Mouse (Mus musculus) midbrain, embryonic 10.5 days (tissue): ENCODE results near the gene Dok4. TPM values are rescaled to one million over a fixed set of nuclear protein-coding genes. Genes with fewer than 3 reads are reported as not detected.
"Not testable (repeated sequence)": the region's sequence is repeated elsewhere in the genome, so short reads cannot be mapped to it uniquely, and the experiment has no call there.

Source experiments
- DNase-seq: peaks from one replicate; pipeline ENCODE4 v3.0.0-alpha.2; 2017; ENCODE audit warnings: low spot score
- H3K27ac ChIP-seq: fragments of 300-500 bp; sonication (generic); replicated peaks from 2 replicates; pipeline ENCODE4 v1.5.1; 2016; ENCODE audit warnings: mild to moderate bottlenecking
- H3K27me3 ChIP-seq: fragments of 300-500 bp; sonication (generic); 2 replicates; pipeline ENCODE4 v1.6.1; 2016; ENCODE audit warnings: low read depth, mild to moderate bottlenecking; ENCODE audit not compliant: poor library complexity, severe bottlenecking
- H3K36me3 ChIP-seq: fragments of 300-500 bp; sonication (generic); 2 replicates; pipeline ENCODE4 v1.6.1; 2016; ENCODE audit warnings: mild to moderate bottlenecking, moderate library complexity
- H3K4me1 ChIP-seq: fragments of 300-500 bp; sonication (generic); 2 replicates; pipeline ENCODE4 v1.6.1; 2016
- H3K4me3 ChIP-seq: fragments of 300-500 bp; sonication (generic); 2 replicates; pipeline ENCODE4 v1.5.1; 2016; ENCODE audit warnings: mild to moderate bottlenecking, moderate library complexity
- H3K9me3 ChIP-seq: fragments of 300-500 bp; sonication (generic); replicated peaks from 2 replicates; pipeline ENCODE4 v1.6.1; 2016; ENCODE audit warnings: mild to moderate bottlenecking
- WGBS: fragments of 180-500 bp; shearing (Covaris S2); methylation state at CpG from one replicate; pipeline ENCODE4 v1.1.7; 2016; 5-methylcytosine and 5-hydroxymethylcytosine counted together
- polyA plus RNA-seq: library from polyadenylated mRNA; unstranded; fragments of >200 nt; fragmentation: Nextera tagmentation; extraction: Ambion mirVana; gene quantifications from 2 replicates; pipeline ENCODE4 v1.2.1, GENCODE M21; 2016

Gene Dok4
- polyA plus RNA-seq, 1 experiment from 2014 or later: 11.3 TPM

DNA sequence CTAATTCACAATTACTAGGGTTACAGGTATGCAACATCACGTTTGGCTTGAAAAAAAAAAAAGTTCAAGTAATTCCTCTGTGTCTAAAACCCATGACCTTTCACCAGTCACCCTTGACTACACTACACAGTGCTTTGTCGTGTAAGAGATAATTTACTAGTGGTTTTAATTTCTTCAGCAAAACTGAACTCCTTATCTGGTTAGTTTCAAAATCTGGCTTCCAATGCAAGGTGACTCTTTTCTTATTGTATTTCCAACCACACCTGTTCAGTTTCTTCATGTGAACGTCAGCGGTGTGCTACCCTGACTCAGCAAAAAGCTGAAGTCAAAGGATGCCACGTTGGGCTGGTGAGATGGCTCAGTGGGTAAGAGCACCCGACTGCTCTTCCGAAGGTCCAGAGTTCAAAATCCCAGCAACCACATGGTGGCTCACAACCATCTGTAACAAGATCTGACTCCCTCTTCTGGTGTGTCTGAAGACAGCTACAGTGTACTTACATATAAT is 42.2 kb downstream of the Dok4 start:
- H3K4me3 ChIP-seq, H3K27ac ChIP-seq, H3K27me3 ChIP-seq, DNase-seq, H3K9me3 ChIP-seq: not testable (repeated sequence)
- H3K36me3 ChIP-seq: peaks cover 39% of the 10 kb centered on the region
- 90% methylated on average over 7 of the region's 7 CpGs for WGBS
- peaks cover 17% of the 10 kb centered on the region for H3K4me1 ChIP-seq

DNA sequence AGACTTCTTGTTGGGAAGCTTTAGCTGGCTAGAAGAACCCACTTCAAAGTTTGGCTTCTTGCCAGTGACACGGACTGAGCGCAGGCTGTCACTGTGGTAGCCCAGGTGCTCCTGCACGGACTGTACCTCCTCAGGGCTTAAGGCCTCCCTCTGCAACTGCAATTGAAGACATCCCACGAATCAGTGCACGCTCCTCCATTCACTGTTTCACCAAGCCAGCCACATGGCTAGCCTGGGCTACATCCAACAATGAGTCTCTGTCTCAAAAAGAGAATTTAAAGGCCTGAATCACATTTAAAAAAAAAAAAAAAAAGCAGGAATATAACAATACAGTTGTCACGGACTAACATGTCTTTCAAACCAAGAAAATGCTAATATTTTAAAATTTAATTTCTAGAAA is 47.8 kb downstream of the Dok4 start:
- Histone ChIP-seq H3K27ac (no peak overlapping the region), H3K36me3 (peaks cover 92% of the 10 kb centered on the region), H3K9me3 (peaks cover 4% of the 10 kb centered on the region; the same call in 1 of the 2 replicates), H3K4me1 (no peaks in the 10 kb centered on the region), H3K4me3 (no peak overlapping the region), H3K27me3 (no peaks in the 10 kb centered on the region)
- 95% methylated on average over 6 of the region's 6 CpGs for WGBS
- no peak for DNase-seq

DNA sequence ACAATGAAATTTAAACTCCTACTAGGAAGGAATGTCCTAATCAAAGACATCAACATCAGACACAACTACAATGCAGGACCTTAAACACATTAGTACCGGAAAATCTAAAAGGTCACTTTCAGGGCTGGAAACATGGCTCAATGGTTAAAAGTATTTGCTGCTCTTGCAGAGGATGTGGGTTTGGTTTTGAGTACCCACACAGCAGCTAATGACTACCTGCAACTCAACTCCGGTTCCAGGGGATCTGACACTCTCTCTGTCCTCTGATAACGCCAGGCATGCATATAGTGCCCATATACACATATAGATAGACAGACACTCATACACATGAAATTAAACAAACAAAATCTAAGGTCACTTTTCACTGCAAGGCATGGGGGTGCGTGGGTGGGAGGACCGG is 49.9 kb downstream of the Dok4 start:
- whole genome bisulfite sequencing: 94% methylated on average over 5 of the region's 5 CpGs
- Histone ChIP-seq H3K9me3 (peaks cover 4% of the 10 kb centered on the region; the same call in 1 of the 2 replicates), H3K27me3 (no peaks in the 10 kb centered on the region), H3K27ac (no peak overlapping the region), H3K36me3 (peaks cover 96% of the 10 kb centered on the region), H3K4me1 (peaks cover 5% of the 10 kb centered on the region; the same call in 1 of the 2 replicates), H3K4me3 (no peak overlapping the region)
- DNase-seq: no peak

DNA sequence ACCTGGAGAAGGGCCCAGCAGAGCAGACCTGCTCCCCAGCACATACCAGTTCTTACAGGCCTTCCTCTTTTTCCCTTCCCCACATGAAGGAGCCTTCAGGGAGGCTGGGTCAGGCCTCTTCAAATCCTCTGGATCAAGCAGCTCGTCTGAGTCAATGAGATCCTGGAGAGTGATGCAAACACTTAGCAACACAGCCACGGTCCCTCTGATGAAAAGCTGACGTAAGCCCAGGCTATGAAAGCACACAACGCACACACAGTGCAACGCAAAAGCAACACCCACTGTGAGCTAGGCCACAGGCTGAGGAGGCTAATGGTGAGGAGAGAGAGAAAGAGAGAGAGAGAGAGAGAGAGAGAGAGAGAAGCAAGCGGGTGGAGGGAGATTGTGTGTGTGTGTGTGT is 51.0 kb downstream of the Dok4 start:
- no peak overlapping the region for H3K27ac ChIP-seq
- no peak overlapping the region for H3K4me3 ChIP-seq
- no peak for DNase-seq
- no peaks in the 10 kb centered on the region for H3K27me3 ChIP-seq
- H3K4me1 ChIP-seq: peaks cover 5% of the 10 kb centered on the region; the same call in 1 of the 2 replicates
- H3K36me3 ChIP-seq: peaks cover 96% of the 10 kb centered on the region
- 86% methylated on average over 6 of the region's 6 CpGs for WGBS
- peaks cover 3% of the 10 kb centered on the region; the same call in 1 of the 2 replicates for H3K9me3 ChIP-seq

DNA sequence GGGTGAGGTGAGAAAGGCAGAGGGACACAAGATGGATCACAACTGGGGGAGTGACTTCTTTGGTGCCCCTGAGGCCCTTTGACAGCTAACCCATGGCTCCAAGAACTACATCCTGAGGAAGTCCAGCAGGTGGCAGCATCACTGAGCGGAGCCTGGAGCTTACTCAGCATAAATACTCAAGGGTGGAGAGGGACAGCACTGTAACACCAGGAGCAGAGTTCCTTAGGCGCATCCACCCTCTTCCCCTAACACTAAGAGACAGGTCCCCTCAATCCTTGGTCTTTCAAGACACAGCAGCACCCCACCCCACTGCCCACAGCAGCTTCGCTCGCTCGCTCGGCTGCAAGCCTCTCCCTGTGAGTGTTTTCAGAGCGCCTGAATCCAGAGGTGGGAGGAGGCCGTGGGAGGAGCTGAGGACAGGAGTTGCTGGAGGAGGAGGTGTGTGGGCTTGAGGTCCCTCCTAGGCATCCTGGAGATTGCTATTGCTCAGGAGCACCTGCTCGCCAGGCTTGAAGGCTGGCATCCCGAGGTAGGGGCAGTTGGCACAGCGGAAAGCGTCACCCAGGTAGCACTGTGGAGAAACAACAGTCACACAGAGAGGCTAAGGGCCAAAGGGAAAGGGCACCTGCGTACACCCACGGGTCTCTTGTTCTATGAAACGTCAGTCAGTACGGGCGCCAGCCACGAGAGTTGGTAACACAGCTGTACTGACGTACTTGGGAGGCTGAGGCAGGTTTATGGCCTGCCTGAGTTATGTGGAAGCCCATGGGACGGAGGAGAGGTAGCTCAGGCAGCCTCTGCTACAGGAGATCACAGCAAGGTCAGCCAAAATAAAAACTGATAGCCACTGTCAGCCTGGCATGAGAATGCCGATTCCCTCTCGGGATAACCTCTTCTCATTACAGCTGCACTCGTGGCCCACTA is 53.2 kb downstream of the Dok4 start:
- no peaks in the 10 kb centered on the region for H3K9me3 ChIP-seq
- 81% methylated on average over 23 of the region's 23 CpGs for WGBS
- no peak overlapping the region for H3K27ac ChIP-seq
- H3K27me3 ChIP-seq: no peaks in the 10 kb centered on the region
- H3K36me3 ChIP-seq: peaks cover 79% of the 10 kb centered on the region
- peaks cover 5% of the 10 kb centered on the region; the same call in 1 of the 2 replicates for H3K4me1 ChIP-seq
- DNase-seq: peak; percentile 57
- no peak overlapping the region for H3K4me3 ChIP-seq

DNA sequence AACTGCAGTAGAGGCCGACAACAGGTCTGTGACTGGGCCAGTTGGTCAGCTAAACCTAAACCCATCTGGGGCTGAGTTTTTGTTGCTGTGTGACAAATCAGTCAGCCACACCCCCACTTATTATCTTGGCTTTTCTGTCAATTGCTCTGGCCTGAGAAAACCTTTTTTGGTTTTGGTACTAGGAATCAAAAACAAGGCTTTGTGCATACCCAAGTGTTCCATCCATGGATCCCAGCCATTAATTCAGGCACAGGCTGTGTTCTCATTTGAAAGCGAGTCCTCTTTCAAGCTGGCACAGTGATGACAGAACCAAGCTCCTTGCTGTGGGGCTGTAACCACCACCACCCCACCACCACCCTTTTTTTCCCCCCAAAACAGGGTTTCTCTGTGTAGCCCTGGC is 54.7 kb downstream of the Dok4 start:
- H3K27me3 ChIP-seq: no peaks in the 10 kb centered on the region

DNA sequence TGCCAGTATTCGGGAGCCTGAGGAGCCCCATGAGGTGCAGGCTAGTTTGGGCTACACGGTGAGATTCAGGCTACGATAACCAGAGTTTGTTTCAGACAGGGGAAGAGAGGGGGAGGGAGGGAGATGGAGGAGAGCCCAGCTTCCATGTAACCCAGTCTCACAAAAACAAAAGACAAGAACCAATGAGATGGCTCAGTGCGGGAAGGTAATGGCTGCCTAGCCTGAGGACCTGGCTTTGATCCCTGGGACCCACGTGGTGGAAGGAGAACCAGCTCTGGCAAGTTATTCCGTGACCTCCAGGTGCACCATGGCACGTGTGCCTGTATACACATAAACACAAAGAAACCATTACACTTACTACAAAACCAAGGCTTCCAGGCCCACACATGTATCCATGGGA is 55.6 kb downstream of the Dok4 start:
- 92% methylated on average over 7 of the region's 7 CpGs for WGBS
- Histone ChIP-seq H3K27me3 (no peaks in the 10 kb centered on the region), H3K27ac (no peak overlapping the region), H3K9me3 (no peaks in the 10 kb centered on the region), H3K36me3 (peaks cover 58% of the 10 kb centered on the region), H3K4me3 (no peak overlapping the region), H3K4me1 (peaks cover 5% of the 10 kb centered on the region; the same call in 1 of the 2 replicates)
- DNase-seq: no peak

More for the DNA sequence above, 54.7 kb downstream of the Dok4 start:
- WGBS: 74% methylated on average over 2 of the region's 2 CpGs
- Histone ChIP-seq H3K27ac (no peak overlapping the region), H3K9me3 (no peaks in the 10 kb centered on the region), H3K4me1 (peaks cover 5% of the 10 kb centered on the region; the same call in 1 of the 2 replicates), H3K4me3 (no peak overlapping the region), H3K36me3 (peaks cover 66% of the 10 kb centered on the region)
- DNase-seq: no peak

DNA sequence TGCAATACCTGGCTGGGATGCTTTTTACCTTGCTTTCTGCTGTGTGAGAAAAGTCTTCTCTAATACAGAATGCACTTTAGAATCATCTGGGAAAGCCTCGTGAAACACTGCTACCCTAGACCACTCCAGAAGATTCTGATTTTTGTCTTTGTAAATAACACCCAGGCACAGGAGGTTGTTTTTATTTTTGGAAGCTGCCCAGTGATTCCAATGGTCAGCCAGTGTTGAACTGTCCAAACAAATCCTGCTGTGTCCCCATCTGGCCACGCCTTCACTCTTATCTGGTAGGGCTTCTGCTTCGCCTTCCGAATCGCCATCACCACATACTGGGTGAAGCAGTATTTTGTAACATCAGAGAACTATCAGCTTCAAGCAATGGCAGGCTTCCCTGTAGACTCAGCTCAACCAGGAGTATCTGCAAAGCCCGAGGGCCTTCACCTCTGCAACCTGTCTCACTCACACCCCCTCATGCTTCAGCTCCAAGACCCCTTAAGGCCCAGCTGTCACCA is 56.4 kb downstream of the Dok4 start:
- Histone ChIP-seq H3K36me3 (peaks cover 51% of the 10 kb centered on the region), H3K27me3 (no peaks in the 10 kb centered on the region), H3K4me1 (peaks cover 5% of the 10 kb centered on the region; the same call in 1 of the 2 replicates), H3K27ac (no peak overlapping the region), H3K9me3 (no peaks in the 10 kb centered on the region), H3K4me3 (no peak overlapping the region)
- DNase-seq: no peak
- 81% methylated on average over 6 of the region's 6 CpGs for WGBS

DNA sequence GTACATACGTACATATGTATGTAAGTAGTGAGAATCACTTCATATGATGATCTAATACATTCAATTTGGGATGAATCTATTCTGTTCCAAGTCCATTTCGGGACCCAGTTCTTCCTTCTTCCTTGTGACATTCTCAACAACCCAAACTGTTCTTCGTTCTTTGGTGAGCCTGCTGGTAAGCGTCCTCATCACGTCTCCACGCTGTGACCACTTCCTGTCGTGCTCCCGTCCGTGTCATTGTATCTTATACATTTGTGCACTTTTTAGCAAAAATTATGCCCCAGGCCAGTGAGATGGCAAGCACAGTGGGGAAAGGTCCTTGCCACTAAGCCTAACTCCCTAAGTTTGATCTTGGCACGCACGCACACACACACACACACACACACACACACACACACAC is 58.2 kb downstream of the Dok4 start:
- H3K4me3 ChIP-seq: no peak overlapping the region

DNA sequence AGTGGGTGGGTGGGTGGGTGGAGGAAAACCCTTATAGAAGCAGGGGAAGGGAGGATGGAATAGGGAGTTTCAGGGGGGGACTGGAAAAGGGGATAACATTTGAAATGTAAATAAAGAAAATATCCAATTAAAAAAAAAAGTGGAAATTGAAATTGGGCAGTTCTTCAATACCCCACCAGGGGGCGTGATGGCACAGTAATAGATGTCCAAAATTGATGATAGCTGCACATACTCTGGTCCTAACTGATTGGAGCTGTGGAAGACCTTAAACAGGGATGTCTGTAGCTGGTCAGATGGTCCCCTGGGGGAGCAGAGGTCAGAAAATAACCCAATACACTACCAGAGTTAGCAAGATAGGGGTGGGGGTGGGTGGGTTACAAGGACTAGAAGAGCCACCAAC is 61.6 kb downstream of the Dok4 start:
- 0% methylated on average over 1 of the region's 1 CpGs for WGBS
- Histone ChIP-seq H3K27me3 (no peaks in the 10 kb centered on the region), H3K4me3 (no peak overlapping the region), H3K27ac (no peak overlapping the region), H3K9me3 (no peaks in the 10 kb centered on the region), H3K36me3 (no peaks in the 10 kb centered on the region), H3K4me1 (peaks cover 10% of the 10 kb centered on the region)
- no peak for DNase-seq

More for the DNA sequence above, 58.2 kb downstream of the Dok4 start:
- 93% methylated on average over 11 of the region's 11 CpGs for WGBS
- no peak for DNase-seq
- Histone ChIP-seq H3K36me3 (peaks cover 33% of the 10 kb centered on the region), H3K4me1 (peaks cover 7% of the 10 kb centered on the region; the same call in 1 of the 2 replicates), H3K9me3 (no peaks in the 10 kb centered on the region), H3K27me3 (no peaks in the 10 kb centered on the region), H3K27ac (no peak overlapping the region)
